In genomic region chr2:180040406-180040805, GRCm38 (mm10) we compare ENCODE assay signal across 8 mouse cellular contexts. TPM values are rescaled to one million over a fixed set of nuclear protein-coding genes. Genes with fewer than 3 reads are reported as not detected.
DNase-seq lines count a peak whose midpoint lies in the region; ATAC-seq and TF ChIP-seq lines count a peak whose summit lies in the region.

No protein-coding gene starts in this region.

- WGBS in hindbrain, embryonic 11.5 days: 67% methylated on average over 6 of the region's 6 CpGs

- H3K4me2 ChIP-seq in hindbrain, embryonic 11.5 days (replicated peaks; ENCODE audit: low read depth, low read length): peak overlapping the region; percentile 77

- no peaks in the 10 kb centered on the region for H3K27me3 ChIP-seq in hindbrain, embryonic 11.5 days (ENCODE audit: control insufficient read depth, insufficient read depth, low read length)

- H3K36me3 ChIP-seq in ES-E14 (ENCODE audit: control insufficient read depth, insufficient read depth, low read length, poor library complexity, severe bottlenecking): peaks cover 35% of the 10 kb centered on the region
- H3K36me3 ChIP-seq in hindbrain, embryonic 11.5 days (ENCODE audit: control insufficient read depth, insufficient read depth, low read length): peaks cover 23% of the 10 kb centered on the region

- H3K4me3 ChIP-seq in ES-E14 (ENCODE audit: insufficient read depth in 1 of 2, low read depth in 1 of 2, low read length in 2 of 2, poor library complexity in 1 of 2, severe bottlenecking in 1 of 2): no peak overlapping the region
- peak overlapping the region; percentile 96 for H3K4me3 ChIP-seq in hindbrain, embryonic 11.5 days (ENCODE audit: low read depth, low read length)

- peaks cover 0 to 11% of the 10 kb centered on the region in 2 experiments; a peak in 1 of 4 replicates for H3K4me1 ChIP-seq in ES-E14 (ENCODE audit: control insufficient read depth in 2 of 2, insufficient read depth in 2 of 2, low read length in 2 of 2, poor library complexity in 1 of 2)
- H3K4me1 ChIP-seq in hindbrain, embryonic 11.5 days (replicated peaks; ENCODE audit: control insufficient read depth, insufficient read depth, low read length): peaks cover 16% of the 10 kb centered on the region

- H3K27ac ChIP-seq in ES-E14 (ENCODE audit: insufficient read depth, low read depth, low read length, poor library complexity, severe bottlenecking): no peak overlapping the region
- no peak overlapping the region for H3K27ac ChIP-seq in hindbrain, embryonic 11.5 days (ENCODE audit: low read depth, low read length)

- no peaks in the 10 kb centered on the region for H3K9me3 ChIP-seq in ES-E14 (ENCODE audit: control insufficient read depth, insufficient read depth, low read depth, low read length)
- H3K9me3 ChIP-seq in hindbrain, embryonic 11.5 days (ENCODE audit: control insufficient read depth, low read length): no peaks in the 10 kb centered on the region

- in situ Hi-C loops in ES-E14 (cut with MboI; ENCODE audit: low sequenced_read_pairs in 2 of 2, unreplicated experiment in 2 of 2): loop anchor here in 1 of 2 experiments (10.0 kb wide), 1 partner anchor 126 kb away; no protein-coding TSS in a partner anchor

- DNase-seq in adrenal gland, adult 2 months: peak; percentile 19
- no peak for DNase-seq in adrenal gland, adult 18-20 months (ENCODE audit: low spot score in 2 of 2)
- no peak for DNase-seq in ES-E14 (ENCODE audit: low read depth, low spot score)
- DNase-seq in hindbrain, embryonic 11.5 days (ENCODE audit: low spot score): no peak
- no peak for DNase-seq in retina, embryonic 14.5 days (ENCODE audit: low spot score)
- no peak for DNase-seq in left cerebral cortex, adult 9 months (ENCODE audit: low spot score in 2 of 2)
- DNase-seq in kidney, postnatal 36 days: no peak

- H3K9ac ChIP-seq in ES-E14 (ENCODE audit: insufficient read depth, low read depth, low read length, poor library complexity, severe bottlenecking): 0 out of 2 replicates have a peak overlapping the region, but pooled peaks have one; percentile 35
- H3K9ac ChIP-seq in hindbrain, embryonic 11.5 days (ENCODE audit: low read depth, low read length): peak overlapping the region; percentile 0; the same call in 1 of the 2 replicates

- no peak for ATAC-seq in hindbrain, embryonic 11.5 days (ENCODE audit: low FRiP score)
- ATAC-seq in megakaryocyte progenitor cell, adult 5-6 weeks (replicated peaks; ENCODE audit: poor library complexity): peak; percentile 49

TF ChIP-seq in ES-E14, 5 proteins besides CTCF, POLR2A, EP300 and RAD21:
- TF ChIP-seq ZNF384 (IDR thresholded peaks at IDR 0.05; ENCODE audit: low read depth, low read length) (no peak), MAFK (IDR thresholded peaks at IDR 0.05; ENCODE audit: insufficient read depth, low read depth, low read length) (no peak), HCFC1 (IDR thresholded peaks at IDR 0.05; ENCODE audit: borderline replicate concordance, insufficient read depth, low read length) (no peak), ZC3H11A (IDR thresholded peaks at IDR 0.05; ENCODE audit: borderline replicate concordance, low read depth, low read length) (no peak), CHD2 (IDR thresholded peaks at IDR 0.05; ENCODE audit: low read depth, low read length) (no peak)

RNA-seq across cellular contexts. Expression of gene Psma7, which starts 1.8 kb away (rescaled TPM):
- total RNA-seq in adrenal gland, adult 2 months (2021): 100 to 1,000 TPM; 212 to 248 TPM
- polyA plus RNA-seq in adrenal gland, adult 2 months (2012; rRNA removed): 91.7 and 121 TPM in 2 replicates
- 100 to 1,000 TPM; 207 to 235 TPM for total RNA-seq in adrenal gland, adult 18-20 months (2021)
- 364 and 381 TPM in 2 replicates for total RNA-seq in ES-E14 (2012; rRNA removed)
- polyA plus RNA-seq in hindbrain, embryonic 11.5 days (2014; fragmentation: Nextera tagmentation; extraction: Ambion mirVana): 756 and 797 TPM in 2 replicates
- total RNA-seq in megakaryocyte progenitor cell, adult 5-6 weeks (2015): 355 and 392 TPM in 2 replicates
- total RNA-seq in megakaryocyte progenitor cell, adult 5-6 weeks (2017): 426 and 445 TPM in 2 replicates

RNA-seq across cellular contexts. Expression of gene Ss18l1, which starts 1.9 kb away (rescaled TPM):
- 10 to 100 TPM in 1 of 2 experiments, 1 to 10 TPM in 1; 6.7 to 11.8 TPM for total RNA-seq in adrenal gland, adult 2 months (2021)
- polyA plus RNA-seq in adrenal gland, adult 2 months (2012; rRNA removed): 14.2 and 18.1 TPM in 2 replicates
- 10 to 100 TPM in 1 of 2 experiments, 1 to 10 TPM in 1; 4.9 to 13.5 TPM for total RNA-seq in adrenal gland, adult 18-20 months (2021)
- 4.9 and 5.8 TPM in 2 replicates for total RNA-seq in ES-E14 (2012; rRNA removed)
- polyA plus RNA-seq in hindbrain, embryonic 11.5 days (2014; fragmentation: Nextera tagmentation; extraction: Ambion mirVana): 18.5 and 19.9 TPM in 2 replicates
- 1.1 and 2.1 TPM in 2 replicates for total RNA-seq in megakaryocyte progenitor cell, adult 5-6 weeks (2015)
- 2.5 and 2.6 TPM in 2 replicates for total RNA-seq in megakaryocyte progenitor cell, adult 5-6 weeks (2017)

RNA-seq across cellular contexts. Expression of gene Lsm14b, which starts 15.6 kb away (rescaled TPM):
- total RNA-seq in adrenal gland, adult 2 months (2021): 10 to 100 TPM; 38.6 to 47.0 TPM
- polyA plus RNA-seq in adrenal gland, adult 2 months (2012; rRNA removed): 26.2 and 27.3 TPM in 2 replicates
- 10 to 100 TPM; 35.9 to 44.5 TPM for total RNA-seq in adrenal gland, adult 18-20 months (2021)
- total RNA-seq in ES-E14 (2012; rRNA removed): 44.4 and 46.0 TPM in 2 replicates
- polyA plus RNA-seq in hindbrain, embryonic 11.5 days (2014; fragmentation: Nextera tagmentation; extraction: Ambion mirVana): 13.5 and 14.6 TPM in 2 replicates
- total RNA-seq in megakaryocyte progenitor cell, adult 5-6 weeks (2015): 8.3 and 9.7 TPM in 2 replicates
- 23.5 and 23.9 TPM in 2 replicates for total RNA-seq in megakaryocyte progenitor cell, adult 5-6 weeks (2017)

RNA-seq across cellular contexts. Expression of gene Mtg2, which starts 30.0 kb away (rescaled TPM):
- 10 to 100 TPM; 13.5 to 22.2 TPM for total RNA-seq in adrenal gland, adult 2 months (2021)
- 12.4 and 13.1 TPM in 2 replicates for polyA plus RNA-seq in adrenal gland, adult 2 months (2012; rRNA removed)
- total RNA-seq in adrenal gland, adult 18-20 months (2021): 10 to 100 TPM; 14.6 to 15.3 TPM
- total RNA-seq in ES-E14 (2012; rRNA removed): 33.9 and 35.3 TPM in 2 replicates
- 26.3 and 31.5 TPM in 2 replicates for polyA plus RNA-seq in hindbrain, embryonic 11.5 days (2014; fragmentation: Nextera tagmentation; extraction: Ambion mirVana)
- total RNA-seq in megakaryocyte progenitor cell, adult 5-6 weeks (2015): 6.4 and 9.3 TPM in 2 replicates
- total RNA-seq in megakaryocyte progenitor cell, adult 5-6 weeks (2017): 12.2 and 14.0 TPM in 2 replicates
